In the genomic region with DNA sequence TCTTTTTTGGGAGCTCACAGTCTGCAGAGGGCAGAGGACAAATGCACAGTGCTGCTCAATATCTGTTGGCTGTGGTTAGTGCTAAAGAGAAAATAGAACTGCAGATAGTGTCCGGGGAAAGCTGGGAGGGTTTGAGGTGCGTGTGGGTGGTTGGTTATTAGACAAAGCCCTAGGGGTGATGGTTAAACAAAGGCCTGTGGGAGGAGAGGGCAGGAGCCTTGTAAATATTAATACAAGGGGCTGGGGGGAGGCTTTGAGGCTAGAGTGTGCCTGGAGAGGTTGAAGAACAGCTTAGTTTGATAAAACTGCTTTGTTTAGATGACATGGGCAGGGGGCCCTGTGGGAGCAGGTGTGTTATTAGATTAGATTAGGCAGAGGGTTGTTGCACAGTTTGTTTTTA, we compare ENCODE assay signal across 15 mouse cellular contexts.
DNase-seq lines count a peak whose midpoint lies in the region; ATAC-seq and TF ChIP-seq lines count a peak whose summit lies in the region.
"Had no signal": no experiment of that assay in that cellular context is flagged by ENCODE, and none has a peak within 500 bp of the region (broad histone marks: within the 10 kb centered on the region; RNA-seq: fewer than 3 reads in every experiment).

No protein-coding gene starts in this region.

- DNase-seq in heart, adult 11 months, result peak; percentile 95
- DNase-seq in heart, adult 8-10 months (ENCODE audit: low spot score), result no peak
- peak; percentile 39 to 54 for DNase-seq in heart, postnatal 10 days
- no peak for DNase-seq in liver, postnatal 0 days
- DNase-seq in thymus, postnatal 25 days, result no peak
- DNase-seq in thymus, adult 2 months, result no peak
- DNase-seq in urinary bladder, postnatal 4 days (ENCODE audit: low spot score in 2 of 2), result no peak
- DNase-seq: adrenal gland, postnatal 36 days; kidney, postnatal 10 days had no signal

- TF ChIP-seq EP300 in liver, postnatal 0 days (IDR thresholded peaks at IDR 0.05; ENCODE audit: low read depth), result peak; percentile 42; the same call in 1 of the 2 replicates

- H3K4me2 ChIP-seq in liver, postnatal 0 days (ENCODE audit: low read depth, low read length), result no peak overlapping the region
- H3K4me2 ChIP-seq: limb, embryonic 13.5 days; midbrain, embryonic 13.5 days had no signal

- no peak overlapping the region for H3K9ac ChIP-seq in liver, postnatal 0 days (replicated peaks)
- H3K9ac ChIP-seq: limb, embryonic 13.5 days; midbrain, embryonic 13.5 days had no signal

- H3K4me1 ChIP-seq in liver, postnatal 0 days (ENCODE audit: insufficient read depth), result peaks cover 2% of the 10 kb centered on the region; the same call in 1 of the 2 replicates
- no peaks in the 10 kb centered on the region for H3K4me1 ChIP-seq in thymus, adult 2 months (replicated peaks; ENCODE audit: control insufficient read depth, insufficient read depth, low read length)

- H3K27ac ChIP-seq in liver, postnatal 0 days (ENCODE audit: low read depth), result no peak overlapping the region
- no peak overlapping the region for H3K27ac ChIP-seq in thymus, adult 2 months (ENCODE audit: control insufficient read depth, insufficient read depth, low read length)
- H3K27ac ChIP-seq: hindbrain, embryonic 10.5 days; limb, embryonic 13.5 days; midbrain, embryonic 13.5 days had no signal

- no peak for TF ChIP-seq CTCF in liver, postnatal 0 days (IDR thresholded peaks at IDR 0.05; ENCODE audit: low read depth)
- TF ChIP-seq CTCF in thymus, adult 2 months (IDR thresholded peaks at IDR 0.05; ENCODE audit: borderline replicate concordance, control insufficient read depth, extremely low read depth, insufficient read depth, low read length, poor library complexity), result no peak

- H3K9me3 ChIP-seq in liver, postnatal 0 days (ENCODE audit: low read length), result no peaks in the 10 kb centered on the region
- H3K9me3 ChIP-seq: hindbrain, embryonic 10.5 days; limb, embryonic 13.5 days; midbrain, embryonic 13.5 days had no signal

- peak; percentile 36 for ATAC-seq in common myeloid progenitor, adult 5-6 weeks (replicated peaks; ENCODE audit: low read depth, poor library complexity, severe bottlenecking)
- peak; percentile 25 for ATAC-seq in liver, postnatal 0 days
- ATAC-seq: lung, postnatal 0 days; midbrain, embryonic 13.5 days had no signal

- WGBS in liver, postnatal 0 days (ENCODE audit: insufficient replicate concordance), result 33% methylated on average over 2 of the region's 2 CpGs
- WGBS in thymus, adult 2 months, result 51% methylated on average over 2 of the region's 2 CpGs

- no peak overlapping the region for H3K4me3 ChIP-seq in liver, postnatal 0 days (ENCODE audit: low read depth, low read length)
- H3K4me3 ChIP-seq in thymus, adult 2 months (ENCODE audit: control insufficient read depth, insufficient read depth, low read length), result no peak overlapping the region
- H3K4me3 ChIP-seq: hindbrain, embryonic 10.5 days; limb, embryonic 13.5 days; midbrain, embryonic 13.5 days had no signal

- H3K27me3 ChIP-seq in liver, postnatal 0 days (ENCODE audit: insufficient read depth, low read length), result no peaks in the 10 kb centered on the region
- H3K27me3 ChIP-seq in thymus, adult 2 months (ENCODE audit: control insufficient read depth, insufficient read depth, low read length), result no peaks in the 10 kb centered on the region
- H3K27me3 ChIP-seq: CH12.LX; limb, embryonic 13.5 days had no signal

- H3K36me3 ChIP-seq in liver, postnatal 0 days (replicated peaks; ENCODE audit: insufficient read depth, low read length), result no peaks in the 10 kb centered on the region
- H3K36me3 ChIP-seq in thymus, adult 2 months (ENCODE audit: control insufficient read depth, insufficient read depth, low read length), result no peaks in the 10 kb centered on the region
- H3K36me3 ChIP-seq: hindbrain, embryonic 10.5 days; midbrain, embryonic 13.5 days had no signal

- no peak for TF ChIP-seq POLR2A in thymus, adult 2 months (IDR thresholded peaks at IDR 0.05; ENCODE audit: control insufficient read depth, extremely low read depth, insufficient read depth, low read length, poor library complexity)

- intact Hi-C loops in heart, postnatal 10 days (cut with DNase I), result loop anchor here (5.0 kb wide), 1 partner anchor 204 kb away; no protein-coding TSS in a partner anchor

Comparison
In these comparisons a context has a peak if more than half of its experiments do, and no peak if none do; other contexts are left out.
1. DNase-seq: peak in heart, adult 11 months (single experiment) and heart, postnatal 10 days (2 of 2); none in heart, adult 8-10 months (single experiment), liver, postnatal 0 days (single experiment), thymus, postnatal 25 days (single experiment), thymus, adult 2 months (single experiment) and urinary bladder, postnatal 4 days (0 of 2).